Mouse (Mus musculus): ENCODE data around the gene Arrb1.

Gene Arrb1

GRCm38 (mm10) chr7:99537183-99537756 is 2.0 kb downstream of the Arrb1 start:
- in situ Hi-C loops (cut with MboI, MseI): no loop called here

- in situ Hi-C loops (cut with MboI, MseI): no loop called here
Measured at GRCm38 (mm10) chr7:99538421-99538820, 3.2 kb downstream of the Arrb1 start.

- in situ Hi-C loops (cut with MboI, MseI): no loop called here
Measured at GRCm38 (mm10) chr7:99539201-99539891, 4.1 kb downstream of the Arrb1 start.

GRCm38 (mm10) chr7:99540016-99540415 is 4.8 kb downstream of the Arrb1 start:
- in situ Hi-C loops (cut with MboI, MseI): loop anchor here (5.0 kb wide), 1 partner anchor 53 kb away; no protein-coding TSS in a partner anchor

- in situ Hi-C loops (cut with MboI, MseI): loop anchor here (5.0 kb wide), 1 partner anchor 54 kb away; no protein-coding TSS in a partner anchor
Measured at GRCm38 (mm10) chr7:99541204-99541603, 5.9 kb downstream of the Arrb1 start.

GRCm38 (mm10) chr7:99544272-99544671 is 9.0 kb downstream of the Arrb1 start:
- in situ Hi-C loops (cut with MboI, MseI): loop anchor here (5.0 kb wide), 1 partner anchor 57 kb away; no protein-coding TSS in a partner anchor

GRCm38 (mm10) chr7:99545885-99546745 is 10.8 kb downstream of the Arrb1 start:
- in situ Hi-C loops (cut with MboI, MseI): no loop called here

- in situ Hi-C loops (cut with MboI, MseI): no loop called here
Measured at GRCm38 (mm10) chr7:99547584-99548487, 12.6 kb downstream of the Arrb1 start.

- in situ Hi-C loops (cut with MboI, MseI): no loop called here
Measured at GRCm38 (mm10) chr7:99549668-99550067, 14.4 kb downstream of the Arrb1 start.

- in situ Hi-C loops (cut with MboI, MseI): no loop called here
Measured at GRCm38 (mm10) chr7:99551623-99552022, 16.4 kb downstream of the Arrb1 start.

- in situ Hi-C loops (cut with MboI, MseI): no loop called here
Measured at GRCm38 (mm10) chr7:99553222-99553884, 18.1 kb downstream of the Arrb1 start.

- in situ Hi-C loops (cut with MboI, MseI): no loop called here
Measured at GRCm38 (mm10) chr7:99553885-99554269, 18.6 kb downstream of the Arrb1 start.

- in situ Hi-C loops (cut with MboI, MseI): no loop called here
Measured at GRCm38 (mm10) chr7:99555862-99556261, 20.6 kb downstream of the Arrb1 start.

- in situ Hi-C loops (cut with MboI, MseI): no loop called here
Measured at GRCm38 (mm10) chr7:99559091-99559490, 23.8 kb downstream of the Arrb1 start.

GRCm38 (mm10) chr7:99562478-99562877 is 27.2 kb downstream of the Arrb1 start:
- in situ Hi-C loops (cut with MboI, MseI): no loop called here

- in situ Hi-C loops (cut with MboI, MseI): no loop called here
Measured at GRCm38 (mm10) chr7:99563224-99563623, 28.0 kb downstream of the Arrb1 start.

- in situ Hi-C loops (cut with MboI, MseI): no loop called here
Measured at GRCm38 (mm10) chr7:99565325-99565881, 30.1 kb downstream of the Arrb1 start.

GRCm38 (mm10) chr7:99570680-99571079 is 35.4 kb downstream of the Arrb1 start:
- in situ Hi-C loops (cut with MboI, MseI): loop anchor here (10.0 kb wide), 1 partner anchor 1836 kb away; the partner anchor contains the start of gene Aqp11

- in situ Hi-C loops (cut with MboI, MseI): loop anchor here (10.0 kb wide), 1 partner anchor 1838 kb away; the partner anchor contains the start of gene Aqp11
Measured at GRCm38 (mm10) chr7:99572931-99573330, 37.7 kb downstream of the Arrb1 start.

GRCm38 (mm10) chr7:99573351-99573750 is 38.1 kb downstream of the Arrb1 start:
- in situ Hi-C loops (cut with MboI, MseI): loop anchor here (10.0 kb wide), 1 partner anchor 1839 kb away; the partner anchor contains the start of gene Aqp11

Measured in T-helper 2 cell (primary cell).